Mouse (Mus musculus): ENCODE results near the gene Slc39a10. TPM values are rescaled to one million over a fixed set of nuclear protein-coding genes. Genes with fewer than 3 reads are reported as not detected.

Slc39a10 gene
- total and polyA plus RNA-seq, 2 experiments from 2014 or later = 52.9 to 85.3 TPM

GRCm38 (mm10) chr1:46886091-46886490, 6.6 kb downstream of the Slc39a10 start:
- 62% methylated on average over 9 of the region's 9 CpGs for WGBS
- Histone ChIP-seq H3K27ac (ENCODE audit: low read depth, low read length) (no peak overlapping the region), H3K4me2 (ENCODE audit: low read depth, low read length, poor library complexity, severe bottlenecking) (no peak overlapping the region), H3K27me3 (ENCODE audit: insufficient read depth, low read length) (no peaks in the 10 kb centered on the region), H3K36me3 (ENCODE audit: insufficient read depth, low read length) (no peaks in the 10 kb centered on the region), H3K9me3 (ENCODE audit: low read length) (no peaks in the 10 kb centered on the region), H3K4me3 (ENCODE audit: low read depth, low read length) (no peak overlapping the region), H3K4me1 (ENCODE audit: insufficient read depth, low read length) (no peaks in the 10 kb centered on the region), H3K9ac (replicated peaks; ENCODE audit: low read length, poor library complexity, severe bottlenecking) (no peak overlapping the region)
- no peak for DNase-seq (ENCODE audit: low spot score)
- no peak for ATAC-seq (ENCODE audit: low FRiP score)
- TF ChIP-seq CTCF (IDR thresholded peaks at IDR 0.05) = no peak

- Histone ChIP-seq H3K27ac (ENCODE audit: low read depth, low read length) (no peak overlapping the region), H3K4me3 (ENCODE audit: low read depth, low read length) (no peak overlapping the region), H3K9ac (replicated peaks; ENCODE audit: low read length, poor library complexity, severe bottlenecking) (no peak overlapping the region), H3K4me2 (ENCODE audit: low read depth, low read length, poor library complexity, severe bottlenecking) (no peak overlapping the region), H3K36me3 (ENCODE audit: insufficient read depth, low read length) (no peaks in the 10 kb centered on the region), H3K27me3 (ENCODE audit: insufficient read depth, low read length) (no peaks in the 10 kb centered on the region), H3K9me3 (ENCODE audit: low read length) (no peaks in the 10 kb centered on the region), H3K4me1 (ENCODE audit: insufficient read depth, low read length) (no peaks in the 10 kb centered on the region)
- ATAC-seq (ENCODE audit: low FRiP score) (no peak), DNase-seq (ENCODE audit: low spot score) (no peak)
- 30% methylated on average over 3 of the region's 3 CpGs for WGBS
- TF ChIP-seq CTCF (IDR thresholded peaks at IDR 0.05) = no peak
Measured at GRCm38 (mm10) chr1:46885231-46885630, 7.4 kb downstream of the Slc39a10 start.

- H3K4me3 ChIP-seq (ENCODE audit: low read depth, low read length) = no peak overlapping the region
- DNase-seq (ENCODE audit: low spot score) (no peak), ATAC-seq (ENCODE audit: low FRiP score) (no peak)
- H3K9ac ChIP-seq (replicated peaks; ENCODE audit: low read length, poor library complexity, severe bottlenecking) = no peak overlapping the region
- no peaks in the 10 kb centered on the region for H3K4me1 ChIP-seq (ENCODE audit: insufficient read depth, low read length)
- H3K9me3 ChIP-seq (ENCODE audit: low read length) = no peaks in the 10 kb centered on the region
- H3K36me3 ChIP-seq (ENCODE audit: insufficient read depth, low read length) = no peaks in the 10 kb centered on the region
- H3K27me3 ChIP-seq (ENCODE audit: insufficient read depth, low read length) = no peaks in the 10 kb centered on the region
- no peak for TF ChIP-seq CTCF (IDR thresholded peaks at IDR 0.05)
- no peak overlapping the region for H3K4me2 ChIP-seq (ENCODE audit: low read depth, low read length, poor library complexity, severe bottlenecking)
- no peak overlapping the region for H3K27ac ChIP-seq (ENCODE audit: low read depth, low read length)
Measured at GRCm38 (mm10) chr1:46879951-46880350, 12.7 kb downstream of the Slc39a10 start.

- H3K4me2 ChIP-seq (ENCODE audit: low read depth, low read length, poor library complexity, severe bottlenecking) = no peak overlapping the region
- DNase-seq (ENCODE audit: low spot score) = no peak
- WGBS = 81% methylated on average over 3 of the region's 3 CpGs
- ATAC-seq (ENCODE audit: low FRiP score) = no peak
- H3K9me3 ChIP-seq (ENCODE audit: low read length) = no peaks in the 10 kb centered on the region
- no peak overlapping the region for H3K4me3 ChIP-seq (ENCODE audit: low read depth, low read length)
- H3K9ac ChIP-seq (replicated peaks; ENCODE audit: low read length, poor library complexity, severe bottlenecking) = no peak overlapping the region
- no peak overlapping the region for H3K27ac ChIP-seq (ENCODE audit: low read depth, low read length)
- H3K27me3 ChIP-seq (ENCODE audit: insufficient read depth, low read length) = no peaks in the 10 kb centered on the region
- no peak for TF ChIP-seq CTCF (IDR thresholded peaks at IDR 0.05)
- no peaks in the 10 kb centered on the region for H3K36me3 ChIP-seq (ENCODE audit: insufficient read depth, low read length)
- H3K4me1 ChIP-seq (ENCODE audit: insufficient read depth, low read length) = no peaks in the 10 kb centered on the region
Measured at GRCm38 (mm10) chr1:46873770-46874169, 18.9 kb downstream of the Slc39a10 start.

GRCm38 (mm10) chr1:46869788-46870187, 22.9 kb downstream of the Slc39a10 start:
- no peaks in the 10 kb centered on the region for H3K27me3 ChIP-seq (ENCODE audit: insufficient read depth, low read length)
- no peaks in the 10 kb centered on the region for H3K4me1 ChIP-seq (ENCODE audit: insufficient read depth, low read length)
- H3K4me3 ChIP-seq (ENCODE audit: low read depth, low read length) = no peak overlapping the region
- H3K4me2 ChIP-seq (ENCODE audit: low read depth, low read length, poor library complexity, severe bottlenecking) = no peak overlapping the region
- no peaks in the 10 kb centered on the region for H3K36me3 ChIP-seq (ENCODE audit: insufficient read depth, low read length)
- H3K9ac ChIP-seq (replicated peaks; ENCODE audit: low read length, poor library complexity, severe bottlenecking) = no peak overlapping the region
- no peak overlapping the region for H3K27ac ChIP-seq (ENCODE audit: low read depth, low read length)
- ATAC-seq (ENCODE audit: low FRiP score) = no peak
- no peak for TF ChIP-seq CTCF (IDR thresholded peaks at IDR 0.05)
- no peaks in the 10 kb centered on the region for H3K9me3 ChIP-seq (ENCODE audit: low read length)
- no peak for DNase-seq (ENCODE audit: low spot score)

- Histone ChIP-seq H3K27ac (ENCODE audit: low read depth, low read length) (no peak overlapping the region), H3K27me3 (ENCODE audit: insufficient read depth, low read length) (no peaks in the 10 kb centered on the region), H3K9me3 (ENCODE audit: low read length) (no peaks in the 10 kb centered on the region), H3K4me1 (ENCODE audit: insufficient read depth, low read length) (no peaks in the 10 kb centered on the region), H3K4me3 (ENCODE audit: low read depth, low read length) (no peak overlapping the region), H3K9ac (replicated peaks; ENCODE audit: low read length, poor library complexity, severe bottlenecking) (no peak overlapping the region), H3K36me3 (ENCODE audit: insufficient read depth, low read length) (no peaks in the 10 kb centered on the region), H3K4me2 (ENCODE audit: low read depth, low read length, poor library complexity, severe bottlenecking) (no peak overlapping the region)
- no peak for ATAC-seq (ENCODE audit: low FRiP score)
- TF ChIP-seq CTCF (IDR thresholded peaks at IDR 0.05) = no peak
- 88% methylated on average over 7 of the region's 7 CpGs for WGBS
- DNase-seq (ENCODE audit: low spot score) = no peak
Measured at GRCm38 (mm10) chr1:46864175-46864885, 28.3 kb downstream of the Slc39a10 start.
